Mouse (Mus musculus) induced T-regulatory cell, adult 2 months (primary cell): ENCODE data around the gene Faap20.

Experiments
- DNase-seq: peaks from one replicate; pipeline ENCODE4 v3.0.0-alpha.2; 2012; ENCODE audit warnings: low read depth

Faap20 gene

DNA sequence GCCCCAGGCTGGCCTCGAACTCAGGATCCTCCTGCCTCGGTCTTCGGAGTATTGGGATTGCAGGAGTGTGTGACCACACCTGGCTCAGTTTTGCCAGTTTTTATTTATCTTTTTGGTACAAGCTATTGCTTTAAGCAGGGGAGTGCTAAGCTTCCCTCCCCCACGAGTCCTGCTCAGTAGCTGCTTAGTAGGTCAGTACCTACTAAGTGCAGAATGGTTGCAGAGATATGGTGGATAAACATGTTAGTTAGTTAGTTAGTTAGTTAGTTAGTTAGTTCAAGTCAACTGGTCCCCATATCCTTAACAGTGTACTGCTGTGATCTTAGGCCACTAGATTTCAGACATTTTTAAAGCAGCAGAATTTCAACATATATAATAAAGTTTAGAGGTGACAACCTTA is 36.5 kb downstream of the Faap20 start:
- no peak for DNase-seq

- no peak for DNase-seq
These were observed 38.1 kb downstream of the Faap20 start for GRCm38 (mm10) chr4:155287713-155288112.

DNA sequence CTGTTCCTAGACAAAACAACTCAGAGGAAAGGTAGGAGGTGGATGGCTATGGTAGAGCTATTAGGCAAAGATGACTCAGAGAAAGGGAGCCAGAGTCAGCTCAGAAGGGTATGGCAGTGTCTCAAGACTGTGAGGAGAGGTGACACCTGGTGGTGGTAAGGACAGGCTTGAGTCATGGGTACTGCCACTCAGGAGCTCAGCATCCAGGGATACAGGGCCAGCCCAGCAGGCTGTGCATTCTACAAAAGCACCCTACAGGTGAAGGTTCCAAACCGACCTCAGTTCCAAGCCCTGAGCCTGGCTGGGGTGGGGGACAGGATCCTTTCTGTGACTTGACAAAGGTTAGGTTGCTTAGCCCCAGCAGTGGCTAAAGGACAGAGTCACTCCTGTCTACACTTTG is 39.0 kb downstream of the Faap20 start:
- DNase-seq: peak; percentile 18

DNA sequence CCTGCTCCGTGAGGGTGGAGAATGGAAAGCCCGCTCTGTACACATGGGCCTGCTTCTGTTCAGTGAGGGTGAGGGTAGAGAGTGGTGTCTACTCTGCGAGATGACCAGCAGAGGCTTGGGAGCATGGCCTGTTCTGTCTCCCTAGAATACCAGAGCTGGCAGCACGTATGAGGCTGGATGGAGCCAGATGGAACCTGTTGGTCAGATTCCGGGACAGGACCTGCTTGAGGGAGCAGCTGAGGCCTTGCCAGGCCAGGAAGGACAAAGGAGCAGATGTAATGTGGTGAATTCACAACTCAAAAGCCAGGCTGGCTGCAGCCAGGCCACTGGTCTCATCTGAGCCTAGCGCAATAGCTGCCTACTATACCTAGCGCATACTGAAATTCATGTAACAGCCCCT is 40.4 kb downstream of the Faap20 start:
- no peak for DNase-seq

DNA sequence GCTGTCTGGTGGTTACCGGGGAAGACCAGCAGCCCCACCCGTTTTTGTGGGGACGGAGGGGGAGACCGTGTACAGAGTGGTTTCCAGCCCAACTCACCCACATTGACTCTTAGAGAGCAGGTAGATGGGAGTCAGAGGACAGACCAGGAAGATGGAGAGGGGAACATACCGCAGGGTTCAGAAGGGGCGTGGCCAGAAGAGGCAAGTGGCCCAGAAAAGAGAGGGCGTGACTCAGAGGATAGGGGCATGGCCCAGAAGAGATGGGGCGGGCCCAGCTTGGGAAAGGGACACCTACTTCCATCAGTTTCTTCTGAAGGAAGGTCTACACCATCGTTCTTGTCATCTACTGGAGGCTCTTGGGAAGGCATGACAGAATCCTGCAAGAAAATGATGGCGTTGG is 43.3 kb downstream of the Faap20 start:
- DNase-seq: no peak

- DNase-seq: no peak
These were observed 44.8 kb downstream of the Faap20 start for GRCm38 (mm10) chr4:155294381-155294780.

DNA sequence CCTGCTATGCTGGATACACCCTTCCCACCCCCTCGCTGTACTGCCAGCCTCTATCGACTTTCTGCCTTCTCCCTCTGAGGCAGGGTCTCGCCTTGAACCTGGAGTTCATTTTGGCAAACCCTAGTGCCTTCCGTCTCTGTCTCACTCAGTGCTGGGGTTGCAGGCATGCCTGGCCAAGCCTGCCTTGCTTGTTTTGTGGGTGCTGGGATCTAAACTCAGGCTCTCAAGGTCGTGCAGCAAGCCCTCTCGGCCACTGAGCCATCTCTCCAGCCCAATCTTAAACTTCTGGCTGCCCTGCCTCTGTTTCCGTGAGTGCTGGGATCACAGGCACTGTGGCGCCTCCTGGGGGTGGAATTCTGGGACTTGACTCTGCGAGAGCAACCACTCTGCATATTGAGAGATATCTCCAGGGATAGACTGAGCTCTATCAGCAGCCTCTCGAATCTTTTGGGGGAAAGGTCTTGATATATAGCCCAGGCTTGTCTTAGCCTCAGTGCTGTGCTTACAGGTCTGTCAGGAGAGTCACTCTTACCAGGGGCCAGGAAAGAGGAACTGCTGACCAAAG is 45.5 kb downstream of the Faap20 start:
- no peak for DNase-seq

DNA sequence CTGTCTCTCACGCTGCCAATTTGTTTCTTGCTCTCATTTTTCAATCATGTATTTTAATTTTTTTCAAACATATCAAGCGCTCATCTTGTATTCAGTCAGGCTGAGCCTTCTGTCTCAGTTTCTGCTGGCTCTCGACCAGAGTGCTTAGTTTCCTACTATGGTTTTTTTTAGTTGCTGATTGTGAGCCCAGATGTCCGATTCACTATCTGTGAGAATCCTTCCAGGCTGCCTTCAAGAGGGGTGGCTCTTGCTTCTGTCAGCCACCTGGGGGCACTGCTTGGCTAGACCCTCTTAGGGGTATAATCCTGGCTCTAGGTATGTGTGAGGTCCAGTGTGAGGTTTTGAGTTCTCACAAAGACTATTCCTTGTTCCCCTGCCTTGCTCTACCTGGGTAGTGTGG is 46.4 kb downstream of the Faap20 start:
- no peak for DNase-seq

- DNase-seq: peak; percentile 62
These were observed 47.5 kb downstream of the Faap20 start for GRCm38 (mm10) chr4:155297057-155297456.

GRCm38 (mm10) chr4:155298826-155299225 is 49.2 kb downstream of the Faap20 start:
- no peak for DNase-seq

- DNase-seq: no peak
These were observed 51.0 kb downstream of the Faap20 start for GRCm38 (mm10) chr4:155300421-155301097.

- no peak for DNase-seq
These were observed 51.5 kb downstream of the Faap20 start for GRCm38 (mm10) chr4:155301098-155301447.

DNA sequence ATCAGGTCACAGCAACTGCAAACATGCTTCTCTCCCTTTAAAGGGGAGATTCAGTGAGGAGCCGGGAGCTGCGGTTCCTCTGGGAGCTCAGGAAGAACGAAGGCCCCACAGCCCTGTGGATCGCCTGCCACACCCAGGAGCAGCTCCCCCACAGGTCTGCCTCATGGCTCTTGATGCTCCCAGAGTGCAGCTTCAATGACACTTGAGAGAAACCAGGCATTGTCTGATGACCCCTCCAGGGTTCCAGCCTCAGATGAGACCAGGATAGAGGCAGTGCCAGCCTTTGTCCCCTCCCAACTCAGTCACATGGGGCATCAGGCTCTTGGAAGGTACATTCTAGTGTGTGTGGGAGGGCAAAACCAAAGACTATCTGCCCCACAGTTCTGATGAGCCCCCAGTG is 52.4 kb downstream of the Faap20 start:
- no peak for DNase-seq

DNA sequence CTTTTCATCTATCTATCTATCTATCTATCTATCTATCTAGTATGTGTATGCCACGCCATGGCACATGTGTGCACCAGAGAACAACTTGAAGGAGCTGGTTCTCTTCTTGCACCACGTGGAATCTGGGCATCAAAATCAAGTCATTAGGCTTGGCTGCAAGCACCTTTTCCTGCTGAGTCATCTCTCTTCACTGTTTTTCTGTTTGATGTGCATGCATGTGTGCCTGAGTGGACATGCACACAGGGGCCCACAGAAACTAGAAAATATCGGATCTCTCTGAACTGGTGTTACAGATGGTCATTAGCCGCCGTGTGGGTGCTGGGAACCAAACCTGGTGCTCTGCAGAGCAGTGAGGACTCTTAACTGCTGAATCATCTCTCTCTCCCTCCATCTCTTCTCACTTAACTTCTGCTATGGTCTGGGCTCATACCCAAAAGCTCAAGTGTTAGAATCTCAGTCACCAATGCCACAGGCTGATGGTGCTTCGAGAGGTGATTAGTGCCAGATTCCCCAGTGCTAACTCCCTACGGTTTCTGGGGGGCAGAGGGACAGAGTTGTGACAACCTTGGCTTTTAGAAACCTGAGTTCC is 55.0 kb downstream of the Faap20 start:
- DNase-seq: no peak

- DNase-seq: peak; percentile 25
These were observed 56.0 kb downstream of the Faap20 start for GRCm38 (mm10) chr4:155305531-155306031.
